Mouse (Mus musculus) limb, embryonic 11.5 days (tissue): ENCODE measurements around the gene Rbfox3. TPM values are rescaled to one million over a fixed set of nuclear protein-coding genes. Genes with fewer than 3 reads are reported as not detected.

ENCODE experiments used
- ATAC-seq: fragments of 200-750 bp; cut with Nextera tagmentation; 2 replicates; pipeline ENCODE4 v1.8.0; 2017; ENCODE audit warnings: low read depth; ENCODE audit not compliant: insufficient number of reproducible peaks, low FRiP score, low TSS enrichment
- DNase-seq: peaks from one replicate; pipeline ENCODE4 v3.0.0-alpha.2; 2015; ENCODE audit warnings: low spot score
- H3K27ac ChIP-seq: fragments of 300-500 bp; sonication (generic); replicated peaks from 2 replicates; pipeline ENCODE4 v1.5.1; 2014; ENCODE audit warnings: low read depth, mild to moderate bottlenecking, low read length
- H3K27me3 ChIP-seq: fragments of 300-500 bp; sonication (generic); 2 replicates; pipeline ENCODE4 v1.6.1; 2014; ENCODE audit warnings: mild to moderate bottlenecking, low read length, mixed read lengths; ENCODE audit not compliant: control insufficient read depth, insufficient read depth
- H3K36me3 ChIP-seq: fragments of 300-500 bp; sonication (generic); 2 replicates; pipeline ENCODE4 v1.6.1; 2014; ENCODE audit warnings: mild to moderate bottlenecking, low read length, moderate library complexity, mixed read lengths; ENCODE audit not compliant: control insufficient read depth, insufficient read depth
- H3K4me1 ChIP-seq: fragments of 300-500 bp; sonication (generic); 2 replicates; pipeline ENCODE4 v1.6.1; 2014; ENCODE audit warnings: low read length, mixed read lengths; ENCODE audit not compliant: control insufficient read depth, insufficient read depth
- H3K4me2 ChIP-seq: fragments of 300-500 bp; sonication (generic); 2 replicates; pipeline ENCODE4 v1.6.1; 2014; ENCODE audit warnings: low read depth, mild to moderate bottlenecking, moderate library complexity; ENCODE audit not compliant: severe bottlenecking
- H3K4me3 ChIP-seq: fragments of 300-500 bp; sonication (generic); 2 replicates; pipeline ENCODE4 v1.5.1; 2014; ENCODE audit warnings: low read depth, low read length
- H3K9ac ChIP-seq: fragments of 300-500 bp; sonication (generic); 2 replicates; pipeline ENCODE4 v1.6.1; 2014; ENCODE audit warnings: mild to moderate bottlenecking, low read length
- H3K9me3 ChIP-seq: fragments of 300-500 bp; sonication (generic); 2 replicates; pipeline ENCODE4 v1.6.1; 2016; ENCODE audit warnings: low read length; ENCODE audit not compliant: control insufficient read depth
- WGBS: fragments of 180-500 bp; shearing (Covaris S2); extraction: QIAGEN DNeasy Blood & Tissue Kit; methylation state at CpG from one replicate; pipeline ENCODE4 v1.1.7; 2014; 5-methylcytosine and 5-hydroxymethylcytosine counted together
- polyA plus RNA-seq: library from polyadenylated mRNA; unstranded; fragments of >200 nt; fragmentation: Nextera tagmentation; extraction: Ambion mirVana; gene quantifications from 2 replicates; pipeline ENCODE4 v1.2.1, GENCODE M21; 2014

Gene Rbfox3
- polyA plus RNA-seq, 1 experiment from 2014 or later, result 1.9 TPM

GRCm38 (mm10) chr11:118891516-118891915 lies 19.9 kb downstream of the Rbfox3 start:
- H3K4me3 ChIP-seq, result no peak overlapping the region
- no peak overlapping the region for H3K27ac ChIP-seq
- no peak overlapping the region for H3K4me2 ChIP-seq
- no peaks in the 10 kb centered on the region for H3K4me1 ChIP-seq
- DNase-seq (no peak), ATAC-seq (no peak)
- no peak overlapping the region for H3K9ac ChIP-seq
- H3K9me3 ChIP-seq, result no peaks in the 10 kb centered on the region
- H3K36me3 ChIP-seq, result no peaks in the 10 kb centered on the region
- WGBS, result 83% methylated on average over 15 of the region's 15 CpGs
- H3K27me3 ChIP-seq, result no peaks in the 10 kb centered on the region

- 78% methylated on average over 16 of the region's 16 CpGs for WGBS
- DNase-seq (no peak), ATAC-seq (no peak)
- H3K36me3 ChIP-seq, result no peaks in the 10 kb centered on the region
- no peak overlapping the region for H3K27ac ChIP-seq
- no peak overlapping the region for H3K9ac ChIP-seq
- no peak overlapping the region for H3K4me3 ChIP-seq
- H3K27me3 ChIP-seq, result no peaks in the 10 kb centered on the region
- H3K4me2 ChIP-seq, result no peak overlapping the region
- H3K9me3 ChIP-seq, result no peaks in the 10 kb centered on the region
- no peaks in the 10 kb centered on the region for H3K4me1 ChIP-seq
Observed at GRCm38 (mm10) chr11:118890992-118891398, 20.4 kb downstream of the Rbfox3 start.

GRCm38 (mm10) chr11:118890474-118890873 lies 20.9 kb downstream of the Rbfox3 start:
- WGBS, result 48% methylated on average over 5 of the region's 5 CpGs
- Histone ChIP-seq H3K27me3 (no peaks in the 10 kb centered on the region), H3K27ac (no peak overlapping the region), H3K4me2 (no peak overlapping the region), H3K4me1 (no peaks in the 10 kb centered on the region), H3K4me3 (no peak overlapping the region), H3K9ac (no peak overlapping the region), H3K36me3 (no peaks in the 10 kb centered on the region), H3K9me3 (no peaks in the 10 kb centered on the region)
- DNase-seq, result no peak
- ATAC-seq, result no peak

GRCm38 (mm10) chr11:118889500-118889899 lies 21.9 kb downstream of the Rbfox3 start:
- H3K9ac ChIP-seq, result no peak overlapping the region
- H3K9me3 ChIP-seq, result no peaks in the 10 kb centered on the region
- no peaks in the 10 kb centered on the region for H3K27me3 ChIP-seq
- H3K27ac ChIP-seq, result no peak overlapping the region
- no peaks in the 10 kb centered on the region for H3K4me1 ChIP-seq
- H3K4me2 ChIP-seq, result no peak overlapping the region
- 86% methylated on average over 4 of the region's 4 CpGs for WGBS
- DNase-seq (no peak), ATAC-seq (no peak)
- no peaks in the 10 kb centered on the region for H3K36me3 ChIP-seq
- no peak overlapping the region for H3K4me3 ChIP-seq

GRCm38 (mm10) chr11:118888426-118888825 lies 23.0 kb downstream of the Rbfox3 start:
- H3K4me3 ChIP-seq, result no peak overlapping the region
- H3K4me1 ChIP-seq, result no peaks in the 10 kb centered on the region
- H3K9me3 ChIP-seq, result no peaks in the 10 kb centered on the region
- H3K9ac ChIP-seq, result no peak overlapping the region
- DNase-seq, result no peak
- H3K27me3 ChIP-seq, result no peaks in the 10 kb centered on the region
- WGBS, result 74% methylated on average over 8 of the region's 8 CpGs
- no peak overlapping the region for H3K4me2 ChIP-seq
- no peak for ATAC-seq
- no peak overlapping the region for H3K27ac ChIP-seq
- no peaks in the 10 kb centered on the region for H3K36me3 ChIP-seq

- no peaks in the 10 kb centered on the region for H3K36me3 ChIP-seq
- H3K27ac ChIP-seq, result no peak overlapping the region
- H3K9me3 ChIP-seq, result no peaks in the 10 kb centered on the region
- no peak overlapping the region for H3K4me3 ChIP-seq
- no peaks in the 10 kb centered on the region for H3K4me1 ChIP-seq
- H3K4me2 ChIP-seq, result no peak overlapping the region
- DNase-seq (no peak), ATAC-seq (no peak)
- H3K9ac ChIP-seq, result no peak overlapping the region
- no peaks in the 10 kb centered on the region for H3K27me3 ChIP-seq
Observed at GRCm38 (mm10) chr11:118887206-118887605, 24.2 kb downstream of the Rbfox3 start.

- 93% methylated on average over 11 of the region's 11 CpGs for WGBS
- ATAC-seq, result no peak
Observed at GRCm38 (mm10) chr11:118886269-118886965, 25.0 kb downstream of the Rbfox3 start.

GRCm38 (mm10) chr11:118885604-118886003 lies 25.8 kb downstream of the Rbfox3 start:
- H3K27ac ChIP-seq, result no peak overlapping the region
- no peak for DNase-seq
- H3K9ac ChIP-seq, result no peak overlapping the region
- no peak overlapping the region for H3K4me3 ChIP-seq
- no peaks in the 10 kb centered on the region for H3K4me1 ChIP-seq
- ATAC-seq, result no peak
- H3K4me2 ChIP-seq, result no peak overlapping the region
- no peaks in the 10 kb centered on the region for H3K36me3 ChIP-seq
- 84% methylated on average over 8 of the region's 8 CpGs for WGBS
- H3K27me3 ChIP-seq, result no peaks in the 10 kb centered on the region
- no peaks in the 10 kb centered on the region for H3K9me3 ChIP-seq

More at GRCm38 (mm10) chr11:118886269-118886965, 25.0 kb downstream of the Rbfox3 start:
- Histone ChIP-seq H3K9me3 (no peaks in the 10 kb centered on the region), H3K27me3 (no peaks in the 10 kb centered on the region), H3K36me3 (no peaks in the 10 kb centered on the region), H3K4me2 (no peak overlapping the region), H3K9ac (no peak overlapping the region), H3K4me1 (no peaks in the 10 kb centered on the region), H3K4me3 (no peak overlapping the region), H3K27ac (no peak overlapping the region)
- no peak for DNase-seq

- no peak overlapping the region for H3K4me3 ChIP-seq
- ATAC-seq (no peak), DNase-seq (no peak)
- no peak overlapping the region for H3K27ac ChIP-seq
- no peaks in the 10 kb centered on the region for H3K27me3 ChIP-seq
- H3K9ac ChIP-seq, result no peak overlapping the region
- H3K4me1 ChIP-seq, result no peaks in the 10 kb centered on the region
- WGBS, result 92% methylated on average over 16 of the region's 16 CpGs
- H3K36me3 ChIP-seq, result no peaks in the 10 kb centered on the region
- H3K9me3 ChIP-seq, result no peaks in the 10 kb centered on the region
- no peak overlapping the region for H3K4me2 ChIP-seq
Observed at GRCm38 (mm10) chr11:118885135-118885534, 26.3 kb downstream of the Rbfox3 start.
